8 mouse cellular contexts compared by ENCODE assay signal in the genomic region with DNA sequence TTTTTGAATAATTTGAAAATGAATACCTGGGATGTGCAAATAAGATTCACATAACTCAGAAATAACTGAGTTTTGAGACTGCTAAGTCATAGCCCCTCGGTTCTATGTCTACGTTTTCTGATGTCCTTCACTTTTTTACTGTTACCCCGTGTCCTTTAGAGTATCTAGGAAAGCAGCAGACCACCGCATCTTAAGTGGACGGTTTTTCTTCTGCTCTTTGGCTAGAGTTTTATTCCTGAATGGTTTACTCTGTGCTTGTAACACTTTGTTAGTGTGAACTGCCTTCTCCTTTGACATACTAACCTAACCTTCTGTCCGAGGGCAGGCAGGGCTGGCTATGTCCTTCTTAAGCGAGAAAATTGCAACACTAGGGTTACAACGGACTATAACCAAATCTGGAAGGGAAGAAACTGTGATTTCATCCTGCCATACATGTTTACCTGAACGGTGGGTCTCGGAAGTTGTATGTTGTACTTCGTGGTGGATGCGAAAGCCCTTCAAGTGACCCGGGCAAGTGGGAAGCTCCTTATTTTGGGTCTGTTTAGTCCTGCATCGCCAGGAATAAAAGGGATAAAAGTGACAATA. TPM values are rescaled to one million over a fixed set of nuclear protein-coding genes. Genes with fewer than 3 reads are reported as not detected.
DNase-seq lines count a peak whose midpoint lies in the region; ATAC-seq and TF ChIP-seq lines count a peak whose summit lies in the region.

No protein-coding gene starts in this region.

- CTCF ChIA-PET in Patski (lab: Charles Lee), result interaction anchor here (1.6 kb wide), 1 partner anchor 10 kb away, joined by 4 read pairs; no protein-coding TSS in a partner anchor

- DNase-seq in heart, adult 2 months, result no peak
- no peak for DNase-seq in heart, adult 11 months
- no peak for DNase-seq in Patski (ENCODE audit: low read depth, low spot score)
- peak; percentile 30 for DNase-seq in lung, postnatal 25 days (ENCODE audit: low spot score)
- DNase-seq in layer of hippocampus, adult 9-11 months, result no peak
- DNase-seq in adrenal gland, adult (ENCODE audit: inconsistent age in 2 of 2, low spot score in 1 of 2), result no peak

- no peak for TF ChIP-seq EP300 in heart, adult 2 months (IDR thresholded peaks at IDR 0.05; ENCODE audit: insufficient read depth, low read depth, low read length)

- peaks cover 6% of the 10 kb centered on the region for H3K4me1 ChIP-seq in heart, adult 2 months (ENCODE audit: control insufficient read depth, insufficient read depth, low read length)
- H3K4me1 ChIP-seq in hindbrain, embryonic 12.5 days, result peaks cover 21% of the 10 kb centered on the region

- H3K27ac ChIP-seq in heart, adult 2 months, result peak overlapping the region; percentile 100
- peak overlapping the region; percentile 98 for H3K27ac ChIP-seq in hindbrain, embryonic 12.5 days

- no peaks in the 10 kb centered on the region for H3K79me2 ChIP-seq in heart, adult 2 months (replicated peaks; ENCODE audit: control insufficient read depth, insufficient read depth, low read length)

- in situ Hi-C loops in Patski (cut with MboI; ENCODE audit: low pct_unique_long_range_greater_than_20kb), result no loop called here

- H3K9ac ChIP-seq in heart, adult 2 months (ENCODE audit: low read depth, low read length), result peak overlapping the region; percentile 89
- H3K9ac ChIP-seq in hindbrain, embryonic 12.5 days, result peak overlapping the region; percentile 96

- WGBS in heart, adult 2 months, result 4% methylated on average over 14 of the region's 14 CpGs
- 9% methylated on average over 14 of the region's 14 CpGs for WGBS in hindbrain, embryonic 12.5 days

- H3K9me3 ChIP-seq in hindbrain, embryonic 12.5 days (replicated peaks), result no peaks in the 10 kb centered on the region

- POLR2A ChIA-PET in Patski (lab: Charles Lee), result interaction anchor here (1.6 kb wide), 1 partner anchor 10 kb away, joined by 3 read pairs; no protein-coding TSS in a partner anchor

- H3K4me2 ChIP-seq in hindbrain, embryonic 12.5 days (replicated peaks), result peak overlapping the region; percentile 52

- TF ChIP-seq CTCF in heart, adult 2 months (IDR thresholded peaks at IDR 0.05), result no peak
- TF ChIP-seq CTCF in Patski (IDR thresholded peaks at IDR 0.05), result no peak

- H3K27me3 ChIP-seq in heart, adult 2 months (ENCODE audit: control insufficient read depth, insufficient read depth, low read length), result no peaks in the 10 kb centered on the region
- H3K27me3 ChIP-seq in Patski, result no peaks in the 10 kb centered on the region
- no peaks in the 10 kb centered on the region for H3K27me3 ChIP-seq in hindbrain, embryonic 12.5 days

- no peak for TF ChIP-seq POLR2A in heart, adult 2 months (IDR thresholded peaks at IDR 0.05; ENCODE audit: insufficient read depth, low read depth, low read length)

- H3K36me3 ChIP-seq in heart, adult 2 months (ENCODE audit: control insufficient read depth, insufficient read depth, low read length), result peaks cover 27% of the 10 kb centered on the region
- peaks cover 25% of the 10 kb centered on the region for H3K36me3 ChIP-seq in hindbrain, embryonic 12.5 days

- intact Hi-C loops in heart, adult 2 months (cut with DNase I), result loop anchor here (1.0 kb wide), 1 partner anchor 9 kb away; no protein-coding TSS in a partner anchor

- ATAC-seq in Patski, result peak; percentile 15
- no peak for ATAC-seq in hindbrain, embryonic 12.5 days (ENCODE audit: low FRiP score)
- no peak for ATAC-seq in granulocyte monocyte progenitor cell, adult 5-6 weeks (replicated peaks; ENCODE audit: poor library complexity, severe bottlenecking)

- H3K4me3 ChIP-seq in heart, adult 2 months, result peak overlapping the region; percentile 70
- peak overlapping the region; percentile 89 for H3K4me3 ChIP-seq in hindbrain, embryonic 12.5 days

RNA-seq across cellular contexts. Expression of gene Tpt1, which starts 0.7 kb away (rescaled TPM):
- 1,000 to 10,000 TPM; 2,957 to 3,343 TPM for total RNA-seq in heart, adult 2 months (2021)
- 1,003 and 1,026 TPM in 2 replicates for polyA plus RNA-seq in heart, adult 2 months (2012; rRNA removed)
- 2,058 TPM for polyA plus RNA-seq in Patski (2021)
- polyA plus RNA-seq in hindbrain, embryonic 12.5 days (2016; fragmentation: Nextera tagmentation; extraction: Ambion mirVana), result 873 and 904 TPM in 2 replicates
- 4,580 and 4,737 TPM in 2 replicates for total RNA-seq in granulocyte monocyte progenitor cell, adult 5-6 weeks (2014; fragmentation: Nextera tagmentation)
- total RNA-seq in granulocyte monocyte progenitor cell, adult 5-6 weeks (2017), result 844 and 942 TPM in 2 replicates

RNA-seq across cellular contexts. Expression of gene Slc25a30, which starts 57.4 kb away (rescaled TPM):
- total RNA-seq in heart, adult 2 months (2021), result 10 to 100 TPM; 13.9 to 15.2 TPM
- 6.3 and 7.2 TPM in 2 replicates for polyA plus RNA-seq in heart, adult 2 months (2012; rRNA removed)
- 36.9 TPM for polyA plus RNA-seq in Patski (2021)
- 7.8 and 9.3 TPM in 2 replicates for polyA plus RNA-seq in hindbrain, embryonic 12.5 days (2016; fragmentation: Nextera tagmentation; extraction: Ambion mirVana)
- 15.4 and 26.2 TPM in 2 replicates for total RNA-seq in granulocyte monocyte progenitor cell, adult 5-6 weeks (2014; fragmentation: Nextera tagmentation)
- 16.0 and 20.5 TPM in 2 replicates for total RNA-seq in granulocyte monocyte progenitor cell, adult 5-6 weeks (2017)
